Mouse (Mus musculus) bone marrow, adult 2 months (tissue): ENCODE measurements around the gene Ppargc1a. TPM values are rescaled to one million over a fixed set of nuclear protein-coding genes. Genes with fewer than 3 reads are reported as not detected.

Source experiments
- H3K27ac ChIP-seq: fragments of 200-500 bp; 2 replicates; pipeline ENCODE4 v1.5.1; 2012; ENCODE audit warnings: low read depth, mild to moderate bottlenecking, control low read depth, inconsistent platforms, low read length; ENCODE audit not compliant: control insufficient read depth, poor library complexity, insufficient read depth
- H3K4me1 ChIP-seq: fragments of 200-500 bp; 2 replicates; pipeline ENCODE4 v1.6.1; 2011; ENCODE audit warnings: low read length; ENCODE audit not compliant: control insufficient read depth, insufficient read depth
- H3K4me3 ChIP-seq: fragments of 200-500 bp; replicated peaks from 2 replicates; pipeline ENCODE3; 2011; ENCODE audit warnings: mild to moderate bottlenecking, low read depth, low read length, control low read depth; ENCODE audit not compliant: control insufficient read depth
- CTCF ChIP-seq: fragments of 200-500 bp; IDR thresholded peaks from 2 replicates; pipeline ENCODE4 v1.5.1; 2011; ENCODE audit warnings: low read length, control low read depth; ENCODE audit not compliant: control insufficient read depth, insufficient read depth
- POLR2A ChIP-seq: fragments of 200-500 bp; IDR thresholded peaks from 2 replicates; pipeline ENCODE4 v1.6.1; 2011; ENCODE audit warnings: low read depth, mild to moderate bottlenecking, control low read depth, low read length, borderline replicate concordance; ENCODE audit not compliant: control insufficient read depth
- WGBS: fragments of 180-500 bp; shearing (Covaris S2); methylation state at CpG from one replicate; pipeline ENCODE4 v1.1.7; 2018; 5-methylcytosine and 5-hydroxymethylcytosine counted together
- polyA plus RNA-seq: library from polyadenylated mRNA; stranded (reverse); fragments of >200 nt; gene quantifications from 2 replicates; pipeline ENCODE4 v1.2.4, GENCODE M21; 2011; ENCODE audit warnings: low replicate concordance; ENCODE audit not compliant: missing spikeins, insufficient read depth, insufficient read length

The Ppargc1a gene
- polyA plus RNA-seq, 1 experiment = 0.65 TPM

DNA sequence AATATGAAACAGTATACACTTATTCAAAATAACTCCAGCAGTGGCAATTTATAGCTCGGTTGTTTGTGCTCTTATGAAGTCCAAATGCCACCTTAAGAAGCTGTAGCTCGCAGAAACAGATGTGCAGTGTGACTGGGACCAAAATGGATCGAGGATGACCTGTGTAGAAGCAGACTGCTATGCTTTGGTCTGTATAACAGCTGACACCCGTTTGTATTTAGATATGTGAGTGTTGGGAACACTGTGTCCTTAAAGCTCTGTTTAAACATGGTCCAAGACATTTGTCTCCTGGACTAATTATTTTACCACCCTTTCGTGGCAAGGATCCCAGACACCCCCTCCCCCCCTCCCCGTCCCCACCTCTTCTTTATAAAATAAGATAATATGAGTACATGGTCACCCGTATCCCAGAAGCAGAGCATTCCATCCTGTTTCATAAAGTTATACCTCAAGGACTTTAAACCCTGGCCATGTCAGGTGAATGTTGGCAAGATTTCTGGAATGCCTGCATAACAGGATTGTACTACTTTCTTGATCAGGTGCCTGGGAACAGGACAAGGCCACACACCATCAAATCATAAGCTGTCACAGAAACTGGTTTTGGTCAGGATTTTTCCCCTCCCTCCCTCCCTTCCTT, 30.4 kb downstream of the Ppargc1a start:
- Histone ChIP-seq H3K27ac (no peak overlapping the region), H3K4me3 (no peak overlapping the region), H3K4me1 (no peaks in the 10 kb centered on the region)
- WGBS = 71% methylated on average over 7 of the region's 7 CpGs
- TF ChIP-seq POLR2A = no peak
- no peak for TF ChIP-seq CTCF

- WGBS = 67% methylated on average over 1 of the region's 1 CpGs
- Histone ChIP-seq H3K4me3 (no peak overlapping the region), H3K4me1 (no peaks in the 10 kb centered on the region), H3K27ac (no peak overlapping the region)
- TF ChIP-seq POLR2A = no peak
- no peak for TF ChIP-seq CTCF
These were observed 33.1 kb downstream of the Ppargc1a start for GRCm38 (mm10) chr5:51534456-51534855.

- Histone ChIP-seq H3K27ac (no peak overlapping the region), H3K4me1 (no peaks in the 10 kb centered on the region), H3K4me3 (no peak overlapping the region)
- WGBS = 74% methylated on average over 1 of the region's 1 CpGs
- no peak for TF ChIP-seq CTCF
- TF ChIP-seq POLR2A = no peak
These were observed 36.2 kb downstream of the Ppargc1a start for GRCm38 (mm10) chr5:51531286-51531685.

DNA sequence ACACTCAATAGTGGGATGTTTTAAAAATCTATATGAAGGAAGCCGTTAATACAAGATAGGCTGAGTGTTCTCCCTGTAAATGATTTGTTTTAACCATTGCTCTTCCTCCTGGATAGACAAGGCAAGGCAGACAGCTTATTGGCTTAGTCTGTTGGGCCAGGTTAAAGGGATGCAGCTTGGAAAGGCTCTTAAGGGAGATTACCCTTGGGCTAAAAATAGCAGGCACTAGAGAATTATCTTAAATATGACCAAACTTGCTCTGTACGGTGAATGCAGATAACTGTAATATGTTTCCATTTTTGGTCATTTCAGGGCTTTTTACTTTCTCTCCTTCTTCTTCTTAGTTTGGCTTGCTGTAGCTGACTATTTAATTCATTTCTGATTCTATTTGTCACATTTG, 38.1 kb downstream of the Ppargc1a start:
- Histone ChIP-seq H3K27ac (no peak overlapping the region), H3K4me3 (no peak overlapping the region), H3K4me1 (no peaks in the 10 kb centered on the region)
- TF ChIP-seq CTCF (no peak), POLR2A (no peak)
- WGBS = 71% methylated on average over 2 of the region's 2 CpGs

DNA sequence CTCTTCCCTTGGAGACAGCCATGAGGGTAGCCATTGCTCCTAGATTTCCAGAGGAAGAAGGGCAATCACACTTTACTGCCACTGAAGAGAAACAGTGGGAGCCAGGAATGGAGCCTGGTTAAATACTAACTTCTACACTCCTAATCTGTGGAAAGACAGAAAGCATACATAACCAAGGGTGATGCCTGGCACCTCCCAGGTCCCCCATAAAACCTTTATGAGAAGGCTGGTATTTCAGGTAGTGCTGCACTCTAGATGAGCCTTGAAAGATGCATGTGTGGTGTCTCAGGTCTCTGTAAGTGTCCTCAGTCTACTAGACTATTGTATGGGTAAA, 39.4 kb downstream of the Ppargc1a start:
- no peak for TF ChIP-seq POLR2A
- no peak for TF ChIP-seq CTCF
- H3K27ac ChIP-seq = no peak overlapping the region
- H3K4me1 ChIP-seq = no peaks in the 10 kb centered on the region

DNA sequence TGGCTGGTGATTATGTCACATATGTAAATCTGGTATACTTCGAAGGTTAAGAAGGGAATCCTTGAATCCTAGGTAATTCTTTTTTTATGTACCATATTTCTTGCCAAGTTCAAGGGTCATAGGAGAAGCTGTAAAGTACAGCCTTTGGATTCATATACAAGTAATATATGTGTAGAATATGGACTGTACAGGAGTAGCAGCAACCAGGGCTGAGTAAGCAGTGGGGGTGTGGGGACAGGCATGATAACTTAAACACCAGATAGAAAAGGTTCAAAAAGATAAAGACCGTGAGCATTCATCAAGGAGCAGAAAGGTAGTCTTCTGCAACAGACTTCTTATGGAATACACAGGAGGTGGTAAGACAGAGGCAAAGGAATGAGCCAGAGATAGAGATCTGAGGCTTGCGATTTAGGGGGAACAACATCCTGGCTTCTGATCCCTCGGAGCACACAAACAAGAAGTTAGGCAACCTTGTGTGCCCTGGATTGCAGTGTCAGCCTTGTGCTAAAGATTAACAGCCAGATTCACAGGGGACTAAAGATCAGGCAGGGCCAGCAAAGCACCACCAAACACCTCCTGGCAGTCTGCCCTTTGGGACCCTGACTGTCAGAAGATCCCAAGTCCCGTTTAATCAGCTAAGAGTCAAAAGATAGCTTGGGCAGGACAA, 39.9 kb downstream of the Ppargc1a start:
- H3K27ac ChIP-seq = no peak overlapping the region

More for the DNA sequence above, 39.4 kb downstream of the Ppargc1a start:
- H3K4me3 ChIP-seq = no peak overlapping the region

GRCm38 (mm10) chr5:51525858-51526257, 41.7 kb downstream of the Ppargc1a start:
- H3K4me3 ChIP-seq = no peak overlapping the region
- TF ChIP-seq POLR2A (no peak), CTCF (no peak)
- no peak overlapping the region for H3K27ac ChIP-seq
- WGBS = 72% methylated on average over 2 of the region's 2 CpGs
- H3K4me1 ChIP-seq = no peaks in the 10 kb centered on the region

More for the DNA sequence above, 39.9 kb downstream of the Ppargc1a start:
- Histone ChIP-seq H3K4me1 (no peaks in the 10 kb centered on the region), H3K4me3 (no peak overlapping the region)
- TF ChIP-seq POLR2A = no peak
- no peak for TF ChIP-seq CTCF
- 69% methylated on average over 5 of the region's 5 CpGs for WGBS

DNA sequence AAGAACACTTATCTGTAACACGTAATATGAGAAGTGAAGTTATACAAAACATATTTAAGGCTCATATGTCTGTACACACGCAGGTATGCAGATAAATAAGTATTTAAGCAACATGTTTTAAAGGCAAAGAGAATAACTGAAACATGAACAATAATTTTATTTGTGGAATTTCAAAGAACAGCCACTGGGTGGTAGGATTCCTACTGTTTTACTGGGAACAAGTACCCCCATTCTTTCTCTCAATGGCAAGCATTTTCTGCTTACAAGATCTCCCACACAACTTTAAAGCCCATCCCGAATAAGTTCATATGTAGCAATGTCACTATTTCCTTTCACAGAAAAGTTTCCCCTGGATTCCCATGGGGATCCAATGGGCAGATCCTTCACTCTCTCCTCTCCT, 46.7 kb downstream of the Ppargc1a start:
- H3K4me1 ChIP-seq = no peaks in the 10 kb centered on the region
- no peak for TF ChIP-seq CTCF
- no peak for TF ChIP-seq POLR2A
- H3K27ac ChIP-seq = no peak overlapping the region
- no peak overlapping the region for H3K4me3 ChIP-seq
- WGBS = 74% methylated on average over 3 of the region's 3 CpGs

- Histone ChIP-seq H3K4me1 (no peaks in the 10 kb centered on the region), H3K27ac (no peak overlapping the region), H3K4me3 (no peak overlapping the region)
- WGBS = 78% methylated on average over 6 of the region's 6 CpGs
- TF ChIP-seq CTCF (no peak), POLR2A (no peak)
These were observed 49.9 kb downstream of the Ppargc1a start for GRCm38 (mm10) chr5:51517440-51518187.
